ENCODE assay signal across 14 mouse cellular contexts in genomic region chr6:55579611-55580010, GRCm38 (mm10).
A peak's percentile ranks its signal among the peaks of the same experiment; 100 is the strongest.
DNase-seq lines count a peak whose midpoint lies in the region; ATAC-seq lines count a peak whose summit lies in the region.
"Had no signal": no experiment of that assay in that cellular context is flagged by ENCODE, and none has a peak within 500 bp of the region (broad histone marks: within the 10 kb centered on the region; RNA-seq: fewer than 3 reads in every experiment).

No protein-coding gene starts in this region.

- intact Hi-C loops in heart, postnatal 10 days (cut with DNase I), result no loop called here
- intact Hi-C loops in heart, postnatal 14 days (cut with DNase I), result no loop called here

- H3K4me3 ChIP-seq in limb, embryonic 11.5 days (ENCODE audit: low read depth, low read length), result no peak overlapping the region
- no peak overlapping the region for H3K4me3 ChIP-seq in limb, embryonic 10.5 days
- H3K4me3 ChIP-seq in hindbrain, embryonic 14.5 days (replicated peaks; ENCODE audit: low read length), result no peak overlapping the region
- H3K4me3 ChIP-seq in neural tube, embryonic 13.5 days, result no peak overlapping the region
- H3K4me3 ChIP-seq: embryonic facial prominence, embryonic 15.5 days; liver, embryonic 13.5 days; megakaryocyte, embryonic 14.5 days had no signal

- DNase-seq in limb, embryonic 11.5 days (ENCODE audit: low spot score), result peak; percentile 13
- no peak for DNase-seq in limb, embryonic 10.5 days (ENCODE audit: low spot score)
- DNase-seq in brain, embryonic 18.5 days (ENCODE audit: low read depth, low spot score), result peak; percentile 36
- peak; percentile 59 for DNase-seq in hindbrain, embryonic 14.5 days (ENCODE audit: low spot score)
- DNase-seq in heart, postnatal 10 days, result no peak
- DNase-seq in heart, postnatal 14 days, result no peak
- DNase-seq: gastrocnemius, postnatal 14 days; kidney, postnatal 14 days; liver, embryonic 13.5 days; lung, postnatal 10 days had no signal

- no peaks in the 10 kb centered on the region for H3K9me3 ChIP-seq in limb, embryonic 11.5 days (ENCODE audit: control insufficient read depth, low read length)
- H3K9me3 ChIP-seq in limb, embryonic 10.5 days (replicated peaks), result no peaks in the 10 kb centered on the region
- H3K9me3 ChIP-seq in hindbrain, embryonic 14.5 days (ENCODE audit: control insufficient read depth, low read length), result no peaks in the 10 kb centered on the region
- H3K9me3 ChIP-seq in neural tube, embryonic 13.5 days, result no peaks in the 10 kb centered on the region
- H3K9me3 ChIP-seq: embryonic facial prominence, embryonic 15.5 days; liver, embryonic 13.5 days; megakaryocyte, embryonic 14.5 days had no signal

- no peaks in the 10 kb centered on the region for H3K4me1 ChIP-seq in limb, embryonic 11.5 days (ENCODE audit: control insufficient read depth, insufficient read depth, low read length)
- 0 out of 2 replicates have a peak, but pooled peaks cover 2% of the 10 kb centered on the region for H3K4me1 ChIP-seq in limb, embryonic 10.5 days
- H3K4me1 ChIP-seq in hindbrain, embryonic 14.5 days (replicated peaks; ENCODE audit: control insufficient read depth, insufficient read depth, low read length), result peaks cover 4% of the 10 kb centered on the region; the same call in 1 of the 2 replicates
- H3K4me1 ChIP-seq in neural tube, embryonic 13.5 days (replicated peaks), result peaks cover 23% of the 10 kb centered on the region
- H3K4me1 ChIP-seq: embryonic facial prominence, embryonic 15.5 days; liver, embryonic 13.5 days; megakaryocyte, embryonic 14.5 days had no signal

- H3K36me3 ChIP-seq in limb, embryonic 11.5 days (ENCODE audit: control insufficient read depth, insufficient read depth, low read length), result no peaks in the 10 kb centered on the region
- H3K36me3 ChIP-seq in limb, embryonic 10.5 days, result no peaks in the 10 kb centered on the region
- no peaks in the 10 kb centered on the region for H3K36me3 ChIP-seq in hindbrain, embryonic 14.5 days (replicated peaks; ENCODE audit: control insufficient read depth, insufficient read depth)
- no peaks in the 10 kb centered on the region for H3K36me3 ChIP-seq in neural tube, embryonic 13.5 days
- H3K36me3 ChIP-seq: embryonic facial prominence, embryonic 15.5 days; liver, embryonic 13.5 days had no signal

- WGBS in limb, embryonic 11.5 days, result 81% methylated on average over 9 of the region's 9 CpGs
- WGBS in limb, embryonic 10.5 days, result 80% methylated on average over 9 of the region's 9 CpGs
- 35% methylated on average over 9 of the region's 9 CpGs for WGBS in hindbrain, embryonic 14.5 days
- WGBS in neural tube, embryonic 13.5 days, result 31% methylated on average over 9 of the region's 9 CpGs

- no peak overlapping the region for H3K9ac ChIP-seq in limb, embryonic 11.5 days (ENCODE audit: low read length)
- H3K9ac ChIP-seq in hindbrain, embryonic 14.5 days, result no peak overlapping the region
- no peak overlapping the region for H3K9ac ChIP-seq in neural tube, embryonic 13.5 days
- H3K9ac ChIP-seq: embryonic facial prominence, embryonic 15.5 days; liver, embryonic 13.5 days had no signal

- H3K27ac ChIP-seq in limb, embryonic 11.5 days (replicated peaks; ENCODE audit: low read depth, low read length), result no peak overlapping the region
- no peak overlapping the region for H3K27ac ChIP-seq in limb, embryonic 10.5 days
- H3K27ac ChIP-seq in hindbrain, embryonic 14.5 days, result peak overlapping the region; percentile 79
- peak overlapping the region; percentile 89 for H3K27ac ChIP-seq in neural tube, embryonic 13.5 days (replicated peaks)
- H3K27ac ChIP-seq: embryonic facial prominence, embryonic 15.5 days; liver, embryonic 13.5 days had no signal

- H3K27me3 ChIP-seq in limb, embryonic 11.5 days (ENCODE audit: control insufficient read depth, insufficient read depth, low read length), result no peaks in the 10 kb centered on the region
- no peaks in the 10 kb centered on the region for H3K27me3 ChIP-seq in limb, embryonic 10.5 days (ENCODE audit: low read depth, poor library complexity, severe bottlenecking)
- no peaks in the 10 kb centered on the region for H3K27me3 ChIP-seq in hindbrain, embryonic 14.5 days (ENCODE audit: control insufficient read depth, insufficient read depth, low read length)
- H3K27me3 ChIP-seq in neural tube, embryonic 13.5 days, result no peaks in the 10 kb centered on the region
- H3K27me3 ChIP-seq: embryonic facial prominence, embryonic 15.5 days; liver, embryonic 13.5 days had no signal

- ATAC-seq in limb, embryonic 11.5 days (ENCODE audit: insufficient number of reproducible peaks, low FRiP score, low TSS enrichment, low read depth), result no peak
- ATAC-seq in hindbrain, embryonic 14.5 days (ENCODE audit: low FRiP score), result peak; percentile 65; the same call in 1 of the 2 replicates
- peak; percentile 83 for ATAC-seq in neural tube, embryonic 13.5 days (ENCODE audit: low read depth)
- ATAC-seq: intestine, postnatal 0 days had no signal

- H3K4me2 ChIP-seq in limb, embryonic 11.5 days (ENCODE audit: low read depth, severe bottlenecking), result no peak overlapping the region
- peak overlapping the region; percentile 30 for H3K4me2 ChIP-seq in hindbrain, embryonic 14.5 days (replicated peaks)
- H3K4me2 ChIP-seq in neural tube, embryonic 13.5 days, result peak overlapping the region; percentile 25
- H3K4me2 ChIP-seq: embryonic facial prominence, embryonic 15.5 days; liver, embryonic 13.5 days had no signal

Comparison
In these comparisons a context has a peak if more than half of its experiments do, and no peak if none do; other contexts are left out.
1. DNase-seq: peak in limb, embryonic 11.5 days (single experiment), brain, embryonic 18.5 days (single experiment) and hindbrain, embryonic 14.5 days (single experiment); none in limb, embryonic 10.5 days (single experiment), heart, postnatal 10 days (0 of 2) and heart, postnatal 14 days (0 of 2).
2. H3K27ac ChIP-seq: peak in hindbrain, embryonic 14.5 days (single experiment) and neural tube, embryonic 13.5 days (single experiment); none in limb, embryonic 11.5 days (single experiment) and limb, embryonic 10.5 days (single experiment).